Mouse (Mus musculus) heart, postnatal 0 days (tissue): ENCODE measurements at regions not wholly inside any gene's neighbourhood (a gene's known extent, or its start where the extent isn't known, plus 50 kb on each side); places are given as distances from the start of the nearest gene placed in this dataset.

Experiments used
- CTCF ChIP-seq: IDR thresholded peaks from 2 replicates; pipeline ENCODE4 v1.5.1; 2016; ENCODE audit warnings: antibody characterized with exemption, control low read depth, low read depth
- EP300 ChIP-seq: IDR thresholded peaks from 2 replicates; pipeline ENCODE4 v1.6.1; 2016; ENCODE audit warnings: antibody characterized with exemption, low read depth

DNA sequence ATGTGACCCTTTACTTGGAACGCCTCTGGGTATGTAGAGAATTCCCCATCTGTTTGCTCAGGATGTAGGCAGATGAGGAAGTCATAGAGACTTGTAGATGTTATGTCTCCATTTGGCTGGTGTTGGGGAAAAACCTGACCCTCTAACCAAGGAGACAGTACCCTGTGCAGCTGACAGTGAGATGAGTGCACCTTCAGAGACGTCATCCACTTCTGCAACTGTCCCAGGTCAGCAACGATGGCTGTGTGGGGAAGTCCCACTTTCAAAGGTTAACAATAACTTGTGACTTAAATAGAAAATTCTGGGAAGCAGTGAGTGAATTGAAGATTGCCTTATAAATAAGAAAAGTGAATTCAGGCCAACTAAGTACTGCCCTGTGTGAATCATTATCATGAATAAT lies 52.3 kb upstream of the Rbpj start:
- TF ChIP-seq CTCF = no peak
- no peak for TF ChIP-seq EP300
